Mouse (Mus musculus) liver, embryonic 11.5 days (tissue): ENCODE data around the gene Armh3. TPM values are rescaled to one million over a fixed set of nuclear protein-coding genes. Genes with fewer than 3 reads are reported as not detected.

Experiments used
- ATAC-seq: fragments of 200-750 bp; cut with Nextera tagmentation; replicated peaks from 2 replicates; pipeline ENCODE4 v1.8.0; 2017; ENCODE audit warnings: moderate number of reproducible peaks, mild to moderate bottlenecking, moderate TSS enrichment, moderate library complexity; ENCODE audit not compliant: low FRiP score
- DNase-seq: peaks from one replicate; pipeline ENCODE4 v3.0.0-alpha.2; 2017; ENCODE audit warnings: low spot score
- H3K27ac ChIP-seq: fragments of 300-500 bp; sonication (generic); 2 replicates; pipeline ENCODE4 v1.5.1; 2014; ENCODE audit warnings: mild to moderate bottlenecking, low read depth, low read length, control low read depth
- H3K27me3 ChIP-seq: fragments of 300-500 bp; sonication (generic); replicated peaks from 2 replicates; pipeline ENCODE4 v1.6.1; 2014; ENCODE audit warnings: low read length, mixed read lengths; ENCODE audit not compliant: control insufficient read depth, insufficient read depth
- H3K36me3 ChIP-seq: fragments of 300-500 bp; sonication (generic); 2 replicates; pipeline ENCODE4 v1.6.1; 2014; ENCODE audit warnings: mild to moderate bottlenecking, low read length, moderate library complexity, mixed read lengths; ENCODE audit not compliant: control insufficient read depth, insufficient read depth
- H3K4me1 ChIP-seq: fragments of 300-500 bp; sonication (generic); replicated peaks from 2 replicates; pipeline ENCODE4 v1.6.1; 2014; ENCODE audit warnings: low read length, mixed read lengths; ENCODE audit not compliant: control insufficient read depth, insufficient read depth
- H3K4me2 ChIP-seq: fragments of 300-500 bp; sonication (generic); 2 replicates; pipeline ENCODE4 v1.6.1; 2014; ENCODE audit warnings: mild to moderate bottlenecking, control low read depth, moderate library complexity
- H3K4me3 ChIP-seq: fragments of 300-500 bp; sonication (generic); 2 replicates; pipeline ENCODE4 v1.5.1; 2014; ENCODE audit warnings: low read depth, low read length, control low read depth
- H3K9ac ChIP-seq: fragments of 300-500 bp; sonication (generic); 2 replicates; pipeline ENCODE4 v1.6.1; 2014; ENCODE audit warnings: low read depth, low read length, control low read depth
- H3K9me3 ChIP-seq: fragments of 300-500 bp; sonication (generic); 2 replicates; pipeline ENCODE4 v1.6.1; 2016; ENCODE audit warnings: low read length, inconsistent platforms, mixed read lengths; ENCODE audit not compliant: control insufficient read depth
- WGBS: fragments of 180-500 bp; shearing (Covaris S2); extraction: QIAGEN DNeasy Blood & Tissue Kit; methylation state at CpG from one replicate; pipeline ENCODE4 v1.1.7; 2014; 5-methylcytosine and 5-hydroxymethylcytosine counted together
- polyA plus RNA-seq: library from polyadenylated mRNA; unstranded; fragments of >200 nt; fragmentation: Nextera tagmentation; extraction: Ambion mirVana; gene quantifications from 2 replicates; pipeline ENCODE4 v1.2.1, GENCODE M21; 2014

Armh3 gene
- polyA plus RNA-seq, 1 experiment from 2014 or later: 9.2 TPM

- no peak overlapping the region; the same call in 1 of the 2 replicates for H3K27ac ChIP-seq
Observed at GRCm38 (mm10) chr19:46029652-46030051, 31.4 kb upstream of the Armh3 start.

GRCm38 (mm10) chr19:46028747-46029320 lies 30.5 kb upstream of the Armh3 start:
- H3K36me3 ChIP-seq: peaks cover 29% of the 10 kb centered on the region
- no peaks in the 10 kb centered on the region for H3K9me3 ChIP-seq
- no peak overlapping the region for H3K4me3 ChIP-seq
- H3K9ac ChIP-seq: no peak overlapping the region
- H3K27me3 ChIP-seq: no peaks in the 10 kb centered on the region
- 70% methylated on average over 11 of the region's 11 CpGs for whole genome bisulfite sequencing
- no peak for ATAC-seq
- H3K4me1 ChIP-seq: peaks cover 4% of the 10 kb centered on the region
- H3K27ac ChIP-seq: no peak overlapping the region
- no peak for DNase-seq
- no peak overlapping the region for H3K4me2 ChIP-seq

More at GRCm38 (mm10) chr19:46029652-46030051, 31.4 kb upstream of the Armh3 start:
- Histone ChIP-seq H3K4me3 (no peak overlapping the region), H3K9me3 (no peaks in the 10 kb centered on the region), H3K4me1 (peaks cover 4% of the 10 kb centered on the region), H3K4me2 (no peak overlapping the region), H3K9ac (no peak overlapping the region), H3K27me3 (no peaks in the 10 kb centered on the region), H3K36me3 (peaks cover 38% of the 10 kb centered on the region)
- WGBS: 86% methylated on average over 1 of the region's 1 CpGs
- DNase-seq: no peak
- ATAC-seq: no peak

GRCm38 (mm10) chr19:46026567-46026966 lies 28.3 kb upstream of the Armh3 start:
- H3K4me2 ChIP-seq: no peak overlapping the region
- peaks cover 7% of the 10 kb centered on the region; the same call in 1 of the 2 replicates for H3K36me3 ChIP-seq
- no peaks in the 10 kb centered on the region for H3K9me3 ChIP-seq
- no peak overlapping the region for H3K4me3 ChIP-seq
- H3K27ac ChIP-seq: no peak overlapping the region
- peaks cover 4% of the 10 kb centered on the region for H3K4me1 ChIP-seq
- ATAC-seq: no peak
- DNase-seq: no peak
- WGBS: 65% methylated on average over 8 of the region's 8 CpGs
- no peak overlapping the region for H3K9ac ChIP-seq
- no peaks in the 10 kb centered on the region for H3K27me3 ChIP-seq

GRCm38 (mm10) chr19:46024959-46025358 lies 26.7 kb upstream of the Armh3 start:
- no peak overlapping the region for H3K4me2 ChIP-seq
- H3K27me3 ChIP-seq: no peaks in the 10 kb centered on the region
- no peak overlapping the region for H3K27ac ChIP-seq
- 79% methylated on average over 6 of the region's 6 CpGs for WGBS
- H3K4me1 ChIP-seq: no peaks in the 10 kb centered on the region; the same call in 1 of the 2 replicates
- no peaks in the 10 kb centered on the region for H3K36me3 ChIP-seq
- ATAC-seq (no peak), DNase-seq (no peak)
- H3K9ac ChIP-seq: no peak overlapping the region
- H3K4me3 ChIP-seq: no peak overlapping the region
- H3K9me3 ChIP-seq: no peaks in the 10 kb centered on the region

- 0 out of 2 replicates have a peak, but pooled peaks cover 1% of the 10 kb centered on the region for H3K9me3 ChIP-seq
- DNase-seq: no peak
- no peaks in the 10 kb centered on the region for H3K36me3 ChIP-seq
- H3K4me3 ChIP-seq: no peak overlapping the region
- no peaks in the 10 kb centered on the region for H3K4me1 ChIP-seq
- H3K27ac ChIP-seq: no peak overlapping the region
- WGBS: 83% methylated on average over 2 of the region's 2 CpGs
- H3K9ac ChIP-seq: no peak overlapping the region
- no peaks in the 10 kb centered on the region for H3K27me3 ChIP-seq
- no peak overlapping the region for H3K4me2 ChIP-seq
- ATAC-seq: no peak
Observed at GRCm38 (mm10) chr19:46016023-46016422, 17.7 kb upstream of the Armh3 start.

GRCm38 (mm10) chr19:46014572-46015178 lies 16.4 kb upstream of the Armh3 start:
- Histone ChIP-seq H3K9me3 (0 out of 2 replicates have a peak, but pooled peaks cover 3% of the 10 kb centered on the region), H3K9ac (no peak overlapping the region), H3K4me2 (peak overlapping the region; percentile 24), H3K27ac (no peak overlapping the region), H3K4me1 (no peaks in the 10 kb centered on the region), H3K36me3 (no peaks in the 10 kb centered on the region), H3K27me3 (no peaks in the 10 kb centered on the region), H3K4me3 (no peak overlapping the region)
- 27% methylated on average over 12 of the region's 12 CpGs for WGBS
- peak; percentile 76 for DNase-seq
- peak; percentile 71; the same call in 1 of the 2 replicates for ATAC-seq

- WGBS: 81% methylated on average over 7 of the region's 7 CpGs
- H3K4me3 ChIP-seq: no peak overlapping the region
- H3K9me3 ChIP-seq: no peaks in the 10 kb centered on the region
- no peaks in the 10 kb centered on the region for H3K27me3 ChIP-seq
- no peaks in the 10 kb centered on the region; the same call in 1 of the 2 replicates for H3K36me3 ChIP-seq
- H3K4me1 ChIP-seq: peaks cover 6% of the 10 kb centered on the region
- H3K27ac ChIP-seq: no peak overlapping the region
- no peak overlapping the region for H3K4me2 ChIP-seq
- ATAC-seq: no peak
- H3K9ac ChIP-seq: no peak overlapping the region
- DNase-seq: no peak
Observed at GRCm38 (mm10) chr19:46005680-46006079, 7.4 kb upstream of the Armh3 start.

- H3K4me3 ChIP-seq: peak overlapping the region; percentile 80; the same call in 1 of the 2 replicates
- no peak for ATAC-seq
- no peak for DNase-seq
- peak overlapping the region; percentile 96 for H3K4me2 ChIP-seq
- H3K9ac ChIP-seq: no peak overlapping the region
- no peak overlapping the region for H3K27ac ChIP-seq
- WGBS: 85% methylated on average over 17 of the region's 17 CpGs
- H3K9me3 ChIP-seq: no peaks in the 10 kb centered on the region
- H3K27me3 ChIP-seq: no peaks in the 10 kb centered on the region
- peaks cover 6% of the 10 kb centered on the region for H3K4me1 ChIP-seq
- H3K36me3 ChIP-seq: no peaks in the 10 kb centered on the region; the same call in 1 of the 2 replicates
Observed at GRCm38 (mm10) chr19:46004814-46005466, 6.7 kb upstream of the Armh3 start.
